ENCODE assay signal across 8 mouse cellular contexts in genomic region chr19:60466953-60467570, GRCm38 (mm10). TPM values are rescaled to one million over a fixed set of nuclear protein-coding genes. Genes with fewer than 3 reads are reported as not detected.
DNase-seq lines count a peak whose midpoint lies in the region; ATAC-seq and TF ChIP-seq lines count a peak whose summit lies in the region.

No protein-coding gene starts in this region.

- no peak overlapping the region for H3K9ac ChIP-seq in CH12.LX (ENCODE audit: insufficient read depth, low read depth)
- H3K9ac ChIP-seq in lung, embryonic 14.5 days: no peak overlapping the region

- ATAC-seq in lung, embryonic 14.5 days (ENCODE audit: insufficient read depth): peak; percentile 44; the same call in 1 of the 2 replicates

- H3K4me2 ChIP-seq in CH12.LX (ENCODE audit: insufficient read depth, low read depth, poor library complexity, severe bottlenecking): no peak overlapping the region
- peak overlapping the region; percentile 47; the same call in 1 of the 2 replicates for H3K4me2 ChIP-seq in lung, embryonic 14.5 days

- peaks cover 7% of the 10 kb centered on the region for H3K9me3 ChIP-seq in CH12.LX (replicated peaks; ENCODE audit: low read length)
- H3K9me3 ChIP-seq in forebrain, embryonic 10.5 days: no peaks in the 10 kb centered on the region
- H3K9me3 ChIP-seq in lung, embryonic 14.5 days (ENCODE audit: low read depth, low read length): no peaks in the 10 kb centered on the region

- in situ Hi-C loops in CH12.LX (cut with MboI; ENCODE audit: low pct_ligation_motif_present, low pct_unique_long_range_greater_than_20kb, low sequenced_read_pairs): no loop called here

- TF ChIP-seq POLR2A in CH12.LX (IDR thresholded peaks at IDR 0.05; ENCODE audit: low read depth, low read length): no peak
- no peak for TF ChIP-seq POLR2A in olfactory bulb, adult 2 months (IDR thresholded peaks at IDR 0.05; ENCODE audit: insufficient read depth, low read depth, low read length)

- no peaks in the 10 kb centered on the region for H3K27me3 ChIP-seq in CH12.LX (replicated peaks)
- peaks cover 57% of the 10 kb centered on the region for H3K27me3 ChIP-seq in forebrain, embryonic 10.5 days (ENCODE audit: poor library complexity, severe bottlenecking)
- peaks cover 32% of the 10 kb centered on the region for H3K27me3 ChIP-seq in lung, embryonic 14.5 days (ENCODE audit: insufficient read depth, low read length)

- TF ChIP-seq CTCF in CH12.LX (conservative IDR thresholded peaks at IDR 0.05 in 1 of 2, IDR thresholded peaks at IDR 0.05 in 1 of 2; ENCODE audit: low read depth in 2 of 2, low read length in 2 of 2): no peak; a peak in 1 of 4 replicates
- TF ChIP-seq CTCF in lung, embryonic 14.5 days (IDR thresholded peaks at IDR 0.05; ENCODE audit: low read depth): peak; percentile 78
- peak; percentile 47 for TF ChIP-seq CTCF in olfactory bulb, adult 2 months (IDR thresholded peaks at IDR 0.05; ENCODE audit: insufficient read depth, low read depth, low read length)

- intact Hi-C loops in heart, postnatal 25 days (cut with DNase I): loop anchor here (5.0 kb wide), 2 partner anchors 85 to 140 kb away; no protein-coding TSS in a partner anchor

- WGBS in forebrain, embryonic 10.5 days: 1% methylated on average over 41 of the region's 41 CpGs
- 2% methylated on average over 41 of the region's 41 CpGs for WGBS in lung, embryonic 14.5 days
- WGBS in olfactory bulb, adult 2 months: 9% methylated on average over 41 of the region's 41 CpGs

- H3K4me1 ChIP-seq in CH12.LX (ENCODE audit: control insufficient read depth in 1 of 2, insufficient read depth in 2 of 2): no peaks in the 10 kb centered on the region
- H3K4me1 ChIP-seq in forebrain, embryonic 10.5 days: peaks cover 22% of the 10 kb centered on the region
- no peaks in the 10 kb centered on the region for H3K4me1 ChIP-seq in lung, embryonic 14.5 days (ENCODE audit: insufficient read depth)
- peaks cover 22% of the 10 kb centered on the region for H3K4me1 ChIP-seq in olfactory bulb, adult 2 months (ENCODE audit: control insufficient read depth, insufficient read depth, low read length)

- no peak for TF ChIP-seq EP300 in CH12.LX (IDR thresholded peaks at IDR 0.05; ENCODE audit: low read length)

- H3K4me3 ChIP-seq in CH12.LX (replicated peaks in 1 of 3; ENCODE audit: low read depth in 2 of 3, low read length in 2 of 3, poor library complexity in 1 of 3): no peak overlapping the region
- peak overlapping the region; percentile 48 for H3K4me3 ChIP-seq in forebrain, embryonic 10.5 days
- H3K4me3 ChIP-seq in lung, embryonic 14.5 days (ENCODE audit: low read depth, low read length): no peak overlapping the region
- peak overlapping the region; percentile 22 for H3K4me3 ChIP-seq in olfactory bulb, adult 2 months (ENCODE audit: insufficient read depth, low read depth, low read length)

- no peaks in the 10 kb centered on the region for H3K36me3 ChIP-seq in CH12.LX (replicated peaks in 1 of 2; ENCODE audit: control insufficient read depth in 1 of 2, insufficient read depth in 1 of 2, low read length in 1 of 2)
- no peaks in the 10 kb centered on the region for H3K36me3 ChIP-seq in forebrain, embryonic 10.5 days (replicated peaks)
- H3K36me3 ChIP-seq in lung, embryonic 14.5 days (ENCODE audit: insufficient read depth): no peaks in the 10 kb centered on the region

- H3K79me2 ChIP-seq in CH12.LX (replicated peaks; ENCODE audit: control insufficient read depth, extremely low read depth, insufficient read depth, poor library complexity, severe bottlenecking): no peaks in the 10 kb centered on the region

- dilution Hi-C loops in CH12.LX (cut with MboI; ENCODE audit: extremely low pct_ligation_motif_present, extremely low pct_unique_long_range_greater_than_20kb, low sequenced_read_pairs): no loop called here

- no peak for TF ChIP-seq RAD21 in CH12.LX (IDR thresholded peaks at IDR 0.05; ENCODE audit: low read depth, low read length)

- H3K27ac ChIP-seq in CH12.LX (ENCODE audit: insufficient read depth, low read depth): no peak overlapping the region
- no peak overlapping the region for H3K27ac ChIP-seq in forebrain, embryonic 10.5 days
- H3K27ac ChIP-seq in lung, embryonic 14.5 days (ENCODE audit: low read depth): no peak overlapping the region
- no peak overlapping the region for H3K27ac ChIP-seq in olfactory bulb, adult 2 months (ENCODE audit: insufficient read depth, low read depth, low read length)

- DNase-seq in CH12.LX (ENCODE audit: extremely low read depth): no peak
- DNase-seq in c-Kit-positive CD71-negative TER-119-negative erythroid progenitor cells, embryonic 14.5 days (ENCODE audit: low read depth): peak; percentile 24
- DNase-seq in forebrain, embryonic 10.5 days (ENCODE audit: extremely low spot score, low spot score): peak; percentile 72
- peak; percentile 13 for DNase-seq in heart, postnatal 25 days (ENCODE audit: low spot score)
- DNase-seq in layer of hippocampus, adult 18-20 months (ENCODE audit: low spot score in 2 of 2): peak; percentile 10 to 63
- peak; percentile 80 for DNase-seq in lung, embryonic 14.5 days
- peak; percentile 57 for DNase-seq in thymus, postnatal 0 days (ENCODE audit: low spot score)

TF ChIP-seq in CH12.LX, 34 proteins besides CTCF, POLR2A, EP300 and RAD21:
- TF ChIP-seq SMC3 (IDR thresholded peaks at IDR 0.05; ENCODE audit: low read depth, low read length): peak; percentile 15; the same call in 1 of the 2 replicates
- no peak for TF ChIP-seq MAZ (IDR thresholded peaks at IDR 0.05; ENCODE audit: low read depth, low read length)
TF ChIP-seq in CH12.LX: peak in this region for 1.

RNA-seq across cellular contexts. Expression of gene Prlhr, which starts 1.0 kb away (rescaled TPM):
- total RNA-seq in CH12.LX (2012; rRNA removed): not detected in 2 replicates
- not detected in 2 replicates for total RNA-seq in CH12.LX (2014; rRNA removed)
- polyA plus RNA-seq in CH12.LX (2012; ENCODE audit: insufficient read length, low read depth): not detected in 2 replicates
- polyA plus RNA-seq in forebrain, embryonic 10.5 days (2016; fragmentation: Nextera tagmentation; extraction: Ambion mirVana): not detected in 2 replicates
- not detected for total RNA-seq in heart, postnatal 25 days (2021)
- total RNA-seq in layer of hippocampus, adult 18-20 months (2021): under 1 TPM; 0.27 to 0.48 TPM
- polyA plus RNA-seq in lung, embryonic 14.5 days (2014; fragmentation: Nextera tagmentation; extraction: Ambion mirVana): not detected in 2 replicates
- not detected in 2 replicates for polyA plus RNA-seq in olfactory bulb, adult 2 months (2012; ENCODE audit: insufficient read depth, insufficient read length, low replicate concordance, missing spikeins)
- not detected in 2 replicates for polyA plus RNA-seq in thymus, postnatal 0 days (2015; fragmentation: Nextera tagmentation; extraction: Ambion mirVana)

Comparison
In these comparisons a context has a peak if more than half of its experiments do, and no peak if none do; other contexts are left out.
1. H3K4me3 ChIP-seq: peak in forebrain, embryonic 10.5 days (single experiment) and olfactory bulb, adult 2 months (single experiment); none in CH12.LX (0 of 3) and lung, embryonic 14.5 days (single experiment).
2. CTCF ChIP-seq: peak in lung, embryonic 14.5 days (single experiment) and olfactory bulb, adult 2 months (single experiment); none in CH12.LX (0 of 2).